Mouse (Mus musculus): ENCODE measurements at regions not wholly inside any gene's neighbourhood (a gene's known extent, or its start where the extent isn't known, plus 50 kb on each side); places are given as distances from the start of the nearest gene placed in this dataset.
A peak's percentile ranks its signal among the peaks of the same experiment; 100 is the strongest.

- DNase-seq (ENCODE audit: low spot score in 2 of 2): no peak
These were observed 74.0 kb downstream of the Adamts15 start for GRCm38 (mm10) chr9:30848249-30848648.

GRCm38 (mm10) chr9:30845609-30846290 is 76.5 kb downstream of the Adamts15 start:
- DNase-seq (ENCODE audit: low spot score in 2 of 2): no peak

DNA sequence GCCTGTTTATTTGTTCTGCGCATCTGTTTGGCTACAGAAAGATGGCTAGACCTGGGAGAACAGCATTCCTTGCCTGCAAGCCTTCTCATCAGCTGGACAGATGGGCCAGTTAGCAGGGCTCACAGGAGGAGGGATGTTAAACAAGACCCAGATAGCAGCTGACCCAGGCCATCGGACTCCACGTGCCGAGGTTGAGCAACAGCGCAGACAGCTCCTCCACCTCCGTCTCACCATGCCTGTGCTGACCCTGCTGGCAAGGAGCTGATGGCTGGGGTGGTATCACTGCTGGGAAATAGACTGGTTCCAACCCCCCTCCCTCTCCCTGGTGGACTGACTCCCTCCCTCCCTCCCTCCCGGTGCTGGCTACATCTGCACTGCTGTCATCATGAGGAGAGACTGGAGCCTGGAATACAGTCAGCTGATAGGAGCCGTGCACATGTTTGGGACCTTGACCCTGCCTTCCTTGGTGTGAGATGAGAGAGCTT is 78.1 kb downstream of the Adamts15 start:
- peak in 1 of 2 experiments; percentile 8 for DNase-seq (ENCODE audit: low spot score in 2 of 2)

DNA sequence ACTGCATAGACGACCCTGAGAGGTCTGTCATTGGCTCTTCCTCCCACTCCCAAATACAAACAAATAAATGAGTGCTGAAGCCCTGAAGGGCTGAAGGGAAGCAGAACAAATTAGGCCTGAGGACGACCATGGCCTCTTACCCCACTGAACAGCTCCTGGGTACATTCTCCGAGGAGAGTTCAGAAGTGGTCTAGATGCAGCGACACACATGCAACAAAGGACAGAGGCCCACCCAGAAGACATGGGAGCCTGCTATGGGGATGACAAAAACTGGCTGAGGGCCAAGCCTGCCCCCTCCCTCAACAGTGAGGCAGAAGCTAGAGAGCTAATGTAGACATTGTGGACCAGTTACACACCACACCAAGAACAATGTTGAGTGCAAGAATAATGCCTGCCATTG is 87.3 kb downstream of the Adamts15 start:
- DNase-seq (ENCODE audit: low spot score in 2 of 2): no peak

- no peak for DNase-seq (ENCODE audit: low spot score in 2 of 2)
These were observed 87.7 kb downstream of the Adamts15 start for GRCm38 (mm10) chr9:30834565-30834905.

GRCm38 (mm10) chr9:30833836-30834564 is 88.3 kb downstream of the Adamts15 start:
- DNase-seq (ENCODE audit: low spot score in 2 of 2): no peak

DNA sequence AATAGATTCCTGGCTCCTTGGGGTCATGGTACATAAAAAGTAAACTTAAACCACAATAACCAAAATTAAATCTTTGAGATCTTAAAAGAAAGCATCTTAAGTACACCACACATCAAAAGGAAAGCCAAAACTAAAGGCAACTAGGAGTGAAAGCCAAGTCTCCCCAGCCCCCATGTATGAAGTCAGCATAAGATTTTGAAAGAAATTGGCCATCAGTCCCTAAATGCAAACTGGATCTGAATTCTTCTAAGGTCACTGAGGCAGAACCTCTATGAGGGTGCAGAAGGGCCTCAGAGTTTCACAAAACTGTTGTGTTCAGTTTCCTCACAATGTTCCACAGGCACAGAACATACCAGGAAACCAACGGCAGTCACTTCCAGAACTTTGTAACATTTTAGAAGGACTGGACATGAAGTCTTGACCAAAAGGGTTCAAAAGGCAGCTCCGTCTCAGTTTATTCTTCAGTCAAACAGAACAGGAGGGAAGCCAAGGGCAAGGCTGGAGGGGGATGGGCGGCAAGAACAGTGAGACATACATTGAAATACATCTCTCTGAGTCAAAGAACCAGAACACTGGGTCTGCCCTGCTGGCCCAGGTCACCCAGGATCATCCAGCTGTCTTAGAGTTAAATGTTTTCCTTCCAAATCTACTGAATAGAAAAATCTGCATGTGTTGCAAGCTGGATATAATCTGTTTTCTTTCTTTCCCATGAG is 92.9 kb downstream of the Adamts15 start:
- no peak for DNase-seq (ENCODE audit: low spot score in 2 of 2)

GRCm38 (mm10) chr9:30827780-30828179 is 94.5 kb downstream of the Adamts15 start:
- no peak for DNase-seq (ENCODE audit: low spot score in 2 of 2)

- no peak for DNase-seq (ENCODE audit: low spot score in 2 of 2)
These were observed 98.1 kb downstream of the Adamts15 start for GRCm38 (mm10) chr9:30824056-30824625.

GRCm38 (mm10) chr9:30820806-30821375 is 101.4 kb downstream of the Adamts15 start:
- no peak for DNase-seq (ENCODE audit: low spot score in 2 of 2)

- DNase-seq (ENCODE audit: low spot score in 2 of 2): no peak
These were observed 109.0 kb downstream of the Adamts15 start for GRCm38 (mm10) chr9:30813246-30813645.

GRCm38 (mm10) chr9:30810843-30811242 is 111.4 kb downstream of the Adamts15 start:
- DNase-seq (ENCODE audit: low spot score in 2 of 2): no peak

DNA sequence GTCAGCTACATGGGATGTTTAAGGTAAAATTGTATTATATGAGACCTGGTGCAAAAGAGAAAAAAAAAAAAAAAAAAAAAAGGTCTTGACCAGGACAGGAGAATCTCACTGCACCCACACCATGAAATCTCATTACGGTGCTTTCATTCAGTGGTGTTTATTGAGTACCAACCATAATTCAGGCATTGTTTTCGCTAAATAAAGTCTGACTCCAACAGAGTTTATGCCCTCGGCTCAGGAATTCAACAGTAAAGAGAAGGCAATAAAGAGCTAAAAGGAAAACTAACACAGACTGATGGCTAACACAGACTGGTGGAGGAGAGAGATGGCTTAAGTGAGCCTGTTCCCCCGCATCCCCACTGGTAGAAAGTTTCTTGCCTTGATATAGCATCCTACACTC is 112.0 kb downstream of the Adamts15 start:
- DNase-seq (ENCODE audit: low spot score in 2 of 2): no peak

DNA sequence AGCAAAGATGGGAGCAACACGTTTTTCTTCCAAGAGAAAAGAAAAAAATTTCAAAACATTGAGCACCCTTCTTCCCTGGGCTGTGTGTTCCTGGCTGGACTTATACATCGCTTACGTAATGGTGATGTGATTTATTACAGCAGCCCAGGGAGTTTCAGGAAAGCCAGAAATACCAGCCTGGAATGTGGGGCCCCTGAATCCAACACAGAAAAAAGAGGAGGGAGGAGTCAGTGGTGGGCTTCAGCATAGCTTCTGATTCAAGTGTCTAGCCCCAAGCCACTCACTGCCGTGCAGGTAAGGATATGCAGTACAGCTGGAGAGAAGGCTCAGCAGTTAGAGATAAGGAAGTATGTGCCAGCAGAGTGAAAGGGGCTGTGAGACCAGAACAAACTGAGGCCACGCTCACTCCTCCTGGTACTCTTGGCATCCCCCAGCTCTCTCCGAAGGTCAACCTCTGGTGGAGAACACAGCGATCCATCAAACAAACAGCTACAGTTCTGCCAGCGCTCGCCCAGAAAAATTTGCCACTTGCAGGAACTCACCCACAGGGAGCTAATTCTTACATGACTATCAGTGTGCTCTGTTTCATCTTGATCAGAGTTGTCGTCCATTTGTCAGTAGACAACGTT is 113.3 kb downstream of the Adamts15 start:
- DNase-seq (ENCODE audit: low spot score in 2 of 2): no peak

GRCm38 (mm10) chr9:30803755-30804532 is 118.3 kb downstream of the Adamts15 start:
- DNase-seq (ENCODE audit: low spot score in 2 of 2): no peak

- no peak for DNase-seq (ENCODE audit: low spot score in 2 of 2)
These were observed 119.4 kb downstream of the Adamts15 start for GRCm38 (mm10) chr9:30802826-30803225.

DNA sequence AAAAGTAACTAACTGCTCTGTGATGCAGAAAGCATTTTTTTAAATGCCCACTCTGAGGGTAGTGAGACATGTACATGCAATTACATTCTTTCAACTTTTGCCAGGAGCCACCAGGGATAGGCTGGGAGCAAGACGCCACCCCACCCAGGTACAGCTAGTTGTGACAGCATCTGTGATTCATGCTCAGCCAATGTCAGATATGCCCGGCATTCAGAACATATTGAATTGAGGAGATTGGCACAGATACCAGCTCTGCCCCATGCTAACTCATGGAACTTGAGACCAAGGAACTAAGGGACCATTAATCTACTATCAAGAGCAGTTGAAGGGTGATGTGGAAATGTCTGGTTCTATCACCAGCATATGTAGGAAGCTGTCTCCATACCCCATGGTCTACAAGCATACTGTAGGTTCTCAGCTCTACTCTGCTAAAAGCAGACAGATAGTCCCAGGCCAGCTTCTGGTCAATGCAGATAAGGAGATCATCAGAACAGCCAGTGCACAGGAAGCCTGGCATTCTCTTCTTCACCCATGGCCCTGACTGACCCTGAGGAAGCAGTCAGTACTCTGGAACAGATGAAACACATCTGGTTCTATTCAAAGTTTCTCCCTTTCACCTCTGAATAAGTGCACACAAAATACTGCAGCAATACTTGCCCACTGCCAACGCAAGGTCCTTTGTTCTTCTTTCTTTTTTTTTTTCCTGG is 127.4 kb downstream of the Adamts15 start:
- DNase-seq (ENCODE audit: low spot score in 2 of 2): no peak

DNA sequence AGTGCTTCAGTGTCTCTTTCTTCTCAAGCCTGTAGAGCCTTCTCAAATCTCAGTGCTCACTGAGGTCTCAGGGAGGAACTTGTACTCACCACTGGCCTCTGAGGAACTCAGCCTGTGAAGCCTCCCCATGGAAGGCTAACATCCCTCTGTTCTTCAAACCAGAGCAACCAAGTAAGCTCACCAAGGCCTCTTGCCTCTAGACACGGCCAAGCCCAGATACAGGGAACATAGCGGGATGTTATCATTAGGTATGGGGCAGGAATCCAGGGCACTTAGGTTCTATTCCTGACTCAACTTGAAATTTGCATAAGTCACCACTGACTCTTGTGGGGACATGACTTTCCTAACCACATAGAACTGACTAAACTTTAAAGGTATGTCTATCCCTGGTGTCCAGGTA is 141.0 kb downstream of the Adamts15 start:
- DNase-seq (ENCODE audit: low spot score in 2 of 2): no peak

GRCm38 (mm10) chr9:30777816-30778215 is 144.4 kb downstream of the Adamts15 start:
- DNase-seq (ENCODE audit: low spot score in 2 of 2): no peak

GRCm38 (mm10) chr9:30775161-30775560 is 147.1 kb downstream of the Adamts15 start:
- DNase-seq (ENCODE audit: low spot score in 2 of 2): no peak

All from layer of hippocampus, adult 18-20 months (tissue).